Mouse (Mus musculus) forebrain, embryonic 12.5 days (tissue): Measurements from ENCODE around the gene Tarbp2. TPM values are rescaled to one million over a fixed set of nuclear protein-coding genes. Genes with fewer than 3 reads are reported as not detected.

Experiments
- ATAC-seq: fragments of 200-750 bp; cut with Nextera tagmentation; 2 replicates; pipeline ENCODE4 v1.8.0; 2017; ENCODE audit warnings: moderate TSS enrichment; ENCODE audit not compliant: low FRiP score
- H3K27ac ChIP-seq: fragments of 300-500 bp; sonication (generic); 2 replicates; pipeline ENCODE4 v1.5.1; 2016; ENCODE audit warnings: mild to moderate bottlenecking
- H3K27me3 ChIP-seq: fragments of 300-500 bp; sonication (generic); 2 replicates; pipeline ENCODE4 v1.6.1; 2016; ENCODE audit warnings: mild to moderate bottlenecking
- H3K36me3 ChIP-seq: fragments of 300-500 bp; sonication (generic); replicated peaks from 2 replicates; pipeline ENCODE4 v1.6.1; 2016; ENCODE audit warnings: mild to moderate bottlenecking
- H3K4me1 ChIP-seq: fragments of 300-500 bp; sonication (generic); 2 replicates; pipeline ENCODE4 v1.6.1; 2016
- H3K4me2 ChIP-seq: fragments of 300-500 bp; sonication (generic); 2 replicates; pipeline ENCODE4 v1.6.1; 2016; ENCODE audit warnings: mild to moderate bottlenecking, moderate library complexity
- H3K4me3 ChIP-seq: fragments of 300-500 bp; sonication (generic); replicated peaks from 2 replicates; pipeline ENCODE4 v1.5.1; 2016; ENCODE audit warnings: mild to moderate bottlenecking
- H3K9ac ChIP-seq: fragments of 300-500 bp; sonication (generic); 2 replicates; pipeline ENCODE4 v1.6.1; 2016; ENCODE audit warnings: mild to moderate bottlenecking
- H3K9me3 ChIP-seq: fragments of 300-500 bp; sonication (generic); 2 replicates; pipeline ENCODE4 v1.6.1; 2016
- WGBS: fragments of 180-500 bp; shearing (Covaris S2); methylation state at CpG from one replicate; pipeline ENCODE4 v1.1.7; 2016; 5-methylcytosine and 5-hydroxymethylcytosine counted together
- polyA plus RNA-seq: library from polyadenylated mRNA; unstranded; fragments of >200 nt; fragmentation: Nextera tagmentation; extraction: Ambion mirVana; gene quantifications from 2 replicates; pipeline ENCODE4 v1.2.1, GENCODE M21; 2016

Tarbp2 gene
- polyA plus RNA-seq, 1 experiment from 2014 or later = 91.9 TPM

GRCm38 (mm10) chr15:102517631-102517975 lies 389 bp upstream of the Tarbp2 start:
- Histone ChIP-seq H3K9me3 (no peaks in the 10 kb centered on the region), H3K4me1 (peaks cover 55% of the 10 kb centered on the region), H3K27me3 (no peaks in the 10 kb centered on the region), H3K4me3 (peak overlapping the region; percentile 72), H3K9ac (peak overlapping the region; percentile 87; the same call in 1 of the 2 replicates), H3K36me3 (peaks cover 22% of the 10 kb centered on the region), H3K27ac (peak overlapping the region; percentile 92), H3K4me2 (peak overlapping the region; percentile 64)
- under 1% methylated on average over 10 of the region's 10 CpGs for WGBS
- ATAC-seq = no peak

GRCm38 (mm10) chr15:102518859-102519201 lies 838 bp downstream of the Tarbp2 start:
- WGBS = 21% methylated on average over 9 of the region's 9 CpGs
- Histone ChIP-seq H3K4me2 (peak overlapping the region; percentile 64), H3K27me3 (no peaks in the 10 kb centered on the region), H3K9ac (peak overlapping the region; percentile 80), H3K4me1 (peaks cover 45% of the 10 kb centered on the region), H3K36me3 (peaks cover 31% of the 10 kb centered on the region), H3K27ac (peak overlapping the region; percentile 99), H3K9me3 (no peaks in the 10 kb centered on the region), H3K4me3 (peak overlapping the region; percentile 72)
- no peak for ATAC-seq

GRCm38 (mm10) chr15:102519211-102520141 lies 1.5 kb downstream of the Tarbp2 start:
- H3K4me1 ChIP-seq = peaks cover 39% of the 10 kb centered on the region

GRCm38 (mm10) chr15:102520416-102520815 lies 2.4 kb downstream of the Tarbp2 start:
- Histone ChIP-seq H3K4me1 (peaks cover 30% of the 10 kb centered on the region), H3K4me3 (no peak overlapping the region), H3K4me2 (no peak overlapping the region), H3K27me3 (no peaks in the 10 kb centered on the region), H3K27ac (no peak overlapping the region), H3K36me3 (peaks cover 37% of the 10 kb centered on the region), H3K9me3 (no peaks in the 10 kb centered on the region), H3K9ac (peak overlapping the region; percentile 12; the same call in 1 of the 2 replicates)
- WGBS = 94% methylated on average over 4 of the region's 4 CpGs
- no peak for ATAC-seq

More at GRCm38 (mm10) chr15:102519211-102520141, 1.5 kb downstream of the Tarbp2 start:
- peak overlapping the region; percentile 99 for H3K27ac ChIP-seq
- 75% methylated on average over 17 of the region's 17 CpGs for WGBS
- H3K9ac ChIP-seq = peak overlapping the region; percentile 80
- peaks cover 37% of the 10 kb centered on the region for H3K36me3 ChIP-seq
- H3K4me2 ChIP-seq = peak overlapping the region; percentile 64
- no peaks in the 10 kb centered on the region for H3K27me3 ChIP-seq
- no peak for ATAC-seq
- no peaks in the 10 kb centered on the region for H3K9me3 ChIP-seq
- H3K4me3 ChIP-seq = peak overlapping the region; percentile 72

GRCm38 (mm10) chr15:102521480-102521879 lies 3.5 kb downstream of the Tarbp2 start:
- H3K9me3 ChIP-seq = no peaks in the 10 kb centered on the region
- no peak overlapping the region for H3K4me2 ChIP-seq
- H3K36me3 ChIP-seq = peaks cover 37% of the 10 kb centered on the region
- ATAC-seq = no peak
- H3K4me1 ChIP-seq = peaks cover 21% of the 10 kb centered on the region
- 78% methylated on average over 4 of the region's 4 CpGs for WGBS
- no peak overlapping the region for H3K9ac ChIP-seq
- H3K4me3 ChIP-seq = no peak overlapping the region
- H3K27ac ChIP-seq = 0 out of 2 replicates have a peak overlapping the region, but pooled peaks have one; percentile 19
- H3K27me3 ChIP-seq = no peaks in the 10 kb centered on the region

GRCm38 (mm10) chr15:102524892-102525485 lies 7.0 kb downstream of the Tarbp2 start, which contains the start of gene Npff:
TSS of gene Npff (minus strand) at chr15:102524942.
- Histone ChIP-seq H3K27me3 (no peaks in the 10 kb centered on the region), H3K36me3 (peaks cover 62% of the 10 kb centered on the region)
- ATAC-seq = peak; percentile 32; the same call in 1 of the 2 replicates

GRCm38 (mm10) chr15:102526111-102527002 lies 8.4 kb downstream of the Tarbp2 start:
- Histone ChIP-seq H3K4me2 (no peak overlapping the region), H3K9me3 (no peaks in the 10 kb centered on the region), H3K4me1 (no peaks in the 10 kb centered on the region), H3K36me3 (peaks cover 60% of the 10 kb centered on the region), H3K4me3 (no peak overlapping the region), H3K9ac (no peak overlapping the region), H3K27me3 (no peaks in the 10 kb centered on the region), H3K27ac (no peak overlapping the region)
- WGBS = 89% methylated on average over 6 of the region's 6 CpGs
- ATAC-seq = no peak

More at GRCm38 (mm10) chr15:102524892-102525485, 7.0 kb downstream of the Tarbp2 start, which contains the start of gene Npff:
- Histone ChIP-seq H3K9ac (no peak within 1 kb of the TSS), H3K4me2 (no peak within 1 kb of the TSS), H3K4me1 (peaks cover 2% of the 10 kb centered on the region; the same call in 1 of the 2 replicates), H3K27ac (no peak within 1 kb of the TSS), H3K9me3 (no peaks in the 10 kb centered on the region), H3K4me3 (no peak within 1 kb of the TSS)
- 2% methylated on average over 3 of the region's 3 CpGs for WGBS

GRCm38 (mm10) chr15:102527936-102528335 lies 9.9 kb downstream of the Tarbp2 start:
- Histone ChIP-seq H3K4me2 (no peak overlapping the region), H3K4me1 (no peaks in the 10 kb centered on the region), H3K27me3 (no peaks in the 10 kb centered on the region), H3K4me3 (no peak overlapping the region), H3K27ac (no peak overlapping the region), H3K9ac (no peak overlapping the region), H3K9me3 (no peaks in the 10 kb centered on the region), H3K36me3 (peaks cover 53% of the 10 kb centered on the region)
- ATAC-seq = no peak
- WGBS = 70% methylated on average over 3 of the region's 3 CpGs

GRCm38 (mm10) chr15:102528396-102528795 lies 10.4 kb downstream of the Tarbp2 start:
- Histone ChIP-seq H3K27me3 (no peaks in the 10 kb centered on the region), H3K9me3 (no peaks in the 10 kb centered on the region), H3K9ac (no peak overlapping the region), H3K4me1 (no peaks in the 10 kb centered on the region), H3K4me2 (no peak overlapping the region), H3K27ac (no peak overlapping the region), H3K36me3 (peaks cover 56% of the 10 kb centered on the region), H3K4me3 (no peak overlapping the region)
- WGBS = 100% methylated on average over 1 of the region's 1 CpGs
- no peak for ATAC-seq

- Histone ChIP-seq H3K9ac (no peak overlapping the region), H3K4me1 (no peaks in the 10 kb centered on the region), H3K27me3 (no peaks in the 10 kb centered on the region), H3K4me3 (no peak overlapping the region), H3K27ac (no peak overlapping the region), H3K4me2 (no peak overlapping the region), H3K9me3 (no peaks in the 10 kb centered on the region), H3K36me3 (peaks cover 59% of the 10 kb centered on the region)
- no peak for ATAC-seq
- WGBS = 85% methylated on average over 4 of the region's 4 CpGs
These were observed 12.6 kb downstream of the Tarbp2 start for GRCm38 (mm10) chr15:102530566-102530965.

- Histone ChIP-seq H3K9me3 (no peaks in the 10 kb centered on the region), H3K4me3 (no peak overlapping the region), H3K27ac (no peak overlapping the region), H3K27me3 (no peaks in the 10 kb centered on the region), H3K9ac (no peak overlapping the region), H3K36me3 (peaks cover 68% of the 10 kb centered on the region), H3K4me2 (no peak overlapping the region), H3K4me1 (no peaks in the 10 kb centered on the region)
- ATAC-seq = no peak
- WGBS = 90% methylated on average over 4 of the region's 4 CpGs
These were observed 13.6 kb downstream of the Tarbp2 start for GRCm38 (mm10) chr15:102531586-102531985.
